Mouse (Mus musculus) bone marrow, adult 2 months (tissue): ENCODE results near the gene Med12l. TPM values are rescaled to one million over a fixed set of nuclear protein-coding genes. Genes with fewer than 3 reads are reported as not detected.

ENCODE experiments used
- H3K27ac ChIP-seq: fragments of 200-500 bp; 2 replicates; pipeline ENCODE4 v1.5.1; 2012; ENCODE audit warnings: low read depth, mild to moderate bottlenecking, control low read depth, inconsistent platforms, low read length; ENCODE audit not compliant: control insufficient read depth, poor library complexity, insufficient read depth
- H3K4me1 ChIP-seq: fragments of 200-500 bp; 2 replicates; pipeline ENCODE4 v1.6.1; 2011; ENCODE audit warnings: low read length; ENCODE audit not compliant: control insufficient read depth, insufficient read depth
- H3K4me3 ChIP-seq: fragments of 200-500 bp; replicated peaks from 2 replicates; pipeline ENCODE3; 2011; ENCODE audit warnings: mild to moderate bottlenecking, low read depth, low read length, control low read depth; ENCODE audit not compliant: control insufficient read depth
- CTCF ChIP-seq: fragments of 200-500 bp; IDR thresholded peaks from 2 replicates; pipeline ENCODE4 v1.5.1; 2011; ENCODE audit warnings: low read length, control low read depth; ENCODE audit not compliant: control insufficient read depth, insufficient read depth
- POLR2A ChIP-seq: fragments of 200-500 bp; IDR thresholded peaks from 2 replicates; pipeline ENCODE4 v1.6.1; 2011; ENCODE audit warnings: low read depth, mild to moderate bottlenecking, control low read depth, low read length, borderline replicate concordance; ENCODE audit not compliant: control insufficient read depth
- WGBS: fragments of 180-500 bp; shearing (Covaris S2); methylation state at CpG from one replicate; pipeline ENCODE4 v1.1.7; 2018; 5-methylcytosine and 5-hydroxymethylcytosine counted together
- polyA plus RNA-seq: library from polyadenylated mRNA; stranded (reverse); fragments of >200 nt; gene quantifications from 2 replicates; pipeline ENCODE4 v1.2.4, GENCODE M21; 2011; ENCODE audit warnings: low replicate concordance; ENCODE audit not compliant: missing spikeins, insufficient read depth, insufficient read length

The Med12l gene
- polyA plus RNA-seq, 1 experiment = 6.5 TPM

DNA sequence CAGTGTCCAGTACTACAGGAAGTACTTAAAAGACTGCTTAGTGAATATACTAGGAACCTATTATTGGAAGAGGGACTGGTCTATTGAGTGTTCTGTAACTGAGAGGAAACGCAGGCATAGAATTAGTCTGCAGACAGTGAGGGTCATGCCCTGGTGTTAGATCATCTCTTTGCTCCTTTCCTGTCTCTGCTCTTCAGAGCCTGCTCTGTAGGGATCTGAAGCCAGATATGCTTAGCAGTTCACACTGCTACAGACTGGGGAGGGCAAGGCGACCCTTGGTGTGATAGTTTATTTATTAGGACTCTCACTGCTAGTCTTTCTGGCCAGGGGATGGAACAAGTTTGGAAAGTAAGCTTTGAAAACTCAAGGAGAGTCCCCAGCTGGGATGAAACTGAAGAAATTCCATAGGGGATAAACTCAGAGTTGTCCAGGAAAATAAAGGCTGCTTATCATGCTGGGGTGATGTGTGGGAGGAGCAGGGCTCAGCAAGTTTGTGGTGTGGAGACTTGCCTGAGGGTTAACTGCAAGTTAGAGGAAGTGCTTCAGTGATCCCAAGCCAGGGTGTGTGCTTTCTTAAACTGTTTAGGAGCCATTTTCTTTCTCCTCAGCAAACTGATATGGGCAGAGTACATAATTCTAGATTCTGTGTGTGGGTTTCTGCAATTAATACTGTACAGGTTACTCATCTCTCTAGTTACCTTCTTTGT, 164.4 kb downstream of the Med12l start:
- no peak for TF ChIP-seq POLR2A
- no peak for TF ChIP-seq CTCF

DNA sequence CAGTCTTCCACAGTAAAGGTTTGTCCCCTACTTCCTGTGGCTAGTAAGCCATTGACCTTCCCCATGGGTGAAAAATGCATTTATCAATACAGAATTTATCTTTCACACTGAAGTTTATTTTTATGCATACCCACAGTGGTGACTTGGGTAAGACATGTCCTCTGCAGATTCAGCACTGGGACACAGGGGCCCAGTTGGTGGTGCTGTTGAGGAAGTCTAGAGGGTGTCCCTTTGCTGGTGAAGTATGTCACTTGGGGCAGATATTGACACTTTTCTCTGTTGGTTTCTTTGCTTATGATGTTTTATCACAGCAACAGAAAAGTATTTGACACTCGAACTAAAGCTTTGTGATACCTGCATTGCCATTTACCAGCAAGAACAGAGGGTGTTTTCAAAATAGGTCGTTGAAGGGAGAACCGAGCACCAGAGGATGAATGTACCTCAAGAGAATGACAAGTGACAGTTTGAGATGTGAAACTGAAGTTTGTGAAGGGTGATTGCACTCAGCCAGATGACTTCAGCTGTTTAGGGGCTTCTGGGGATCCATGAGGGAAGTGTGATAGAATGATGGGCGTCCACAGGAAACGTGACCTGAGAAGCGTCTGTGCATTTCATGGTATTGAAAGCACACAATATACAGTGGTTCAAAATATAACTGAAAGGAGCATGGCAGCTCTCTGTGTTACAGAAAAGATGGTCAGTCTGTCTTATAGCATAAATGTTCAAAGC, 169.0 kb downstream of the Med12l start:
- H3K27ac ChIP-seq = no peak overlapping the region
- TF ChIP-seq POLR2A = no peak
- peak; percentile 37; the same call in 1 of the 2 replicates for TF ChIP-seq CTCF
- no peaks in the 10 kb centered on the region for H3K4me1 ChIP-seq
- WGBS = 38% methylated on average over 6 of the region's 6 CpGs
- no peak overlapping the region for H3K4me3 ChIP-seq

More for the DNA sequence above, 164.4 kb downstream of the Med12l start:
- Histone ChIP-seq H3K4me1 (no peaks in the 10 kb centered on the region), H3K4me3 (no peak overlapping the region), H3K27ac (no peak overlapping the region)
- 78% methylated on average over 2 of the region's 2 CpGs for WGBS

- Histone ChIP-seq H3K27ac (no peak overlapping the region), H3K4me3 (no peak overlapping the region), H3K4me1 (no peaks in the 10 kb centered on the region)
- 23% methylated on average over 5 of the region's 5 CpGs for WGBS
- TF ChIP-seq POLR2A = no peak
- TF ChIP-seq CTCF = peak; percentile 66
These were observed 169.6 kb downstream of the Med12l start for GRCm38 (mm10) chr3:59175234-59175633.

DNA sequence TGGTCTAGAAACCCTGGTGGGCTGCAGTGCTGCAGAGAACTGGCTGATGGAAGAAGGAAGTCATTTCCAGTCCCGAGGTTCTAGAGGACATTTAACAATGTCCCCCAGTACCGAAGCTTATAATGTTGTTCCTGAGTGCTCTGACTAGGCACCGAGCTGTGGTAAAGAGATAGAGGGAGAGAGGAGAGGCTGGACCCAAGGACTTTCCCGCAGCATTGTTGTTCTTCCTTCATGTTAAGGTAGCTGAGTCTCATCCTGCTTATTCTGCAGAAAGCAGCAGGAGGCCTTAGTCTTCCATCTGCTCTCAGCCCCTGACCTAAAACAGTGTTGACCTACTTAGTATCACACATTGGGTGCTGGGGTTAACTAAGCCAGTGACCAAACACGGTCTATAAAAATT, 171.2 kb downstream of the Med12l start:
- 57% methylated on average over 5 of the region's 5 CpGs for WGBS
- H3K4me1 ChIP-seq = no peaks in the 10 kb centered on the region
- no peak overlapping the region for H3K27ac ChIP-seq
- H3K4me3 ChIP-seq = no peak overlapping the region
- TF ChIP-seq CTCF = no peak
- no peak for TF ChIP-seq POLR2A

- H3K27ac ChIP-seq = no peak overlapping the region
- WGBS = 75% methylated on average over 5 of the region's 5 CpGs
- TF ChIP-seq POLR2A (no peak), CTCF (no peak)
- H3K4me1 ChIP-seq = no peaks in the 10 kb centered on the region
- no peak overlapping the region for H3K4me3 ChIP-seq
These were observed 175.5 kb downstream of the Med12l start for GRCm38 (mm10) chr3:59181134-59181533.

DNA sequence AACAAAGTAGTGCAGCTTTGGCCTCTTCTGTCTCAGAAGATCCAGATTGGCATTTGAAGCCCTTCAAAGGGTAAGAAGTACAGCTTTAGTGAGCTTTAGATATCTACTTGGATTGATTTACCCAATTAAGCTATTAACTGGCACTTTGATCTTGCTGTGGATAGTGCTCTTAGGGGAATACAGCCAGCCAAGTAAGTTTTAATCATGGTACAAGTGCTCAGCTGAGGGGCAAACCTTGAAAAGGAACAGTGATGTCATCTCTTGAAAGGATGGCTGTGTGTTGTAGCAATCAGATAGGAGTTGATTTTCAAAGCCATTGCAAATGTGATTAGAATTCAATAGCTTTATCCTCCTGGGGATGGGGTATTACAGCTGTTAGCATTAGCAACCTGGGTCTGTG, 176.5 kb downstream of the Med12l start:
- H3K4me3 ChIP-seq = no peak overlapping the region
- no peak overlapping the region for H3K27ac ChIP-seq
- TF ChIP-seq CTCF = no peak
- no peak for TF ChIP-seq POLR2A
- H3K4me1 ChIP-seq = no peaks in the 10 kb centered on the region; the same call in 1 of the 2 replicates

DNA sequence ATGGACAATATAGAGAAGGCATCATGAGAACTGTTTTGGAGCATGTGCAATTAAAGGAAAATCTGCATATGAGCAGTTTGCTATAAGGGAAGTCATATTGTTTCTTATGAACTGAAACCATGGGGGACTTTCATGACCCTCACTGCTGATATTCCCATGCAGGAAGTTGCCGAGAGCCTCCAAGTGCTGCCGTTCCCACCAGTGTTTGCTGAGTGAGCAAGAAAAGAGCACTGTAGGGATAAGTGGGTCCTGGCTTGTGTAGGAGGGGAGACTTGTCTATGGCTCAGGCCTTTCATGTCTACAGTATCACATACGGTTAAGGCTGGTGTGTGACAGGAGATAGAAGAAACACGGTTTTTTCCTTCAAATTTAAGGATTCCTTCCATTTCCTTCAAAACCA, 180.0 kb downstream of the Med12l start:
- WGBS = 77% methylated on average over 4 of the region's 4 CpGs
- Histone ChIP-seq H3K4me3 (no peak overlapping the region), H3K4me1 (no peaks in the 10 kb centered on the region; the same call in 1 of the 2 replicates)

DNA sequence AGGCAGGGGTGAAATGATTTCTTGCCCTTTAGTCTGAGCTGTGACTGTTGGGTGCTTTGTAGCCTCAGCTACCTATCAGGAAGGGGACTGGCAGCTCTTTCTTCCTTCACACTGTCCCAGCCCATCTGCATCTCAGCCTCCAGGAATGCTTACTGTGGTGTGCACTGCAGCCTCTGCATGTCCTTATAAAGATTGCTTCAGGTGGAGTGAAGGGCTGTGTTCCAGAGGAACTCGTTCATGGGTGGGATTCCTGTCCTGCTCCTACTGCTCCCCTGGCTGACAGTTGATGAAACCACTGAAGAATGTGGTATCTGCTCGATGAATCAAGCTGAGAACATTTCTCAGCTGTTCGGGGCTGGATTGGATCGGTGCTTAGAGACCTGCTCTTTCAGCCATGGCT, 181.7 kb downstream of the Med12l start:
- no peak overlapping the region for H3K4me3 ChIP-seq
- H3K27ac ChIP-seq = no peak overlapping the region
- WGBS = 77% methylated on average over 4 of the region's 4 CpGs
- TF ChIP-seq CTCF (no peak), POLR2A (no peak)
- H3K4me1 ChIP-seq = no peaks in the 10 kb centered on the region; the same call in 1 of the 2 replicates

More for the DNA sequence above, 180.0 kb downstream of the Med12l start:
- TF ChIP-seq POLR2A = no peak
- TF ChIP-seq CTCF = no peak
- no peak overlapping the region for H3K27ac ChIP-seq

GRCm38 (mm10) chr3:59191674-59192073, 186.0 kb downstream of the Med12l start:
- Histone ChIP-seq H3K4me1 (no peaks in the 10 kb centered on the region), H3K27ac (no peak overlapping the region), H3K4me3 (no peak overlapping the region)
- no peak for TF ChIP-seq POLR2A
- no peak for TF ChIP-seq CTCF
- WGBS = 88% methylated on average over 6 of the region's 6 CpGs
